Mouse (Mus musculus) testis, adult 2 months (tissue): ENCODE data around the gene Gapdh.

Experiments used
- CTCF ChIP-seq: fragments of 200-500 bp; IDR thresholded peaks from 2 replicates; pipeline ENCODE4 v1.5.1; 2012; ENCODE audit warnings: low read depth, mild to moderate bottlenecking, inconsistent platforms, low read length, moderate library complexity; ENCODE audit not compliant: control insufficient read depth, insufficient read depth, insufficient replicate concordance
- POLR2A ChIP-seq: fragments of 200-500 bp; IDR thresholded peaks from 2 replicates; pipeline ENCODE4 v1.6.1; 2012; ENCODE audit warnings: low read depth, mild to moderate bottlenecking, inconsistent platforms, low read length, moderate library complexity; ENCODE audit not compliant: control insufficient read depth

DNA sequence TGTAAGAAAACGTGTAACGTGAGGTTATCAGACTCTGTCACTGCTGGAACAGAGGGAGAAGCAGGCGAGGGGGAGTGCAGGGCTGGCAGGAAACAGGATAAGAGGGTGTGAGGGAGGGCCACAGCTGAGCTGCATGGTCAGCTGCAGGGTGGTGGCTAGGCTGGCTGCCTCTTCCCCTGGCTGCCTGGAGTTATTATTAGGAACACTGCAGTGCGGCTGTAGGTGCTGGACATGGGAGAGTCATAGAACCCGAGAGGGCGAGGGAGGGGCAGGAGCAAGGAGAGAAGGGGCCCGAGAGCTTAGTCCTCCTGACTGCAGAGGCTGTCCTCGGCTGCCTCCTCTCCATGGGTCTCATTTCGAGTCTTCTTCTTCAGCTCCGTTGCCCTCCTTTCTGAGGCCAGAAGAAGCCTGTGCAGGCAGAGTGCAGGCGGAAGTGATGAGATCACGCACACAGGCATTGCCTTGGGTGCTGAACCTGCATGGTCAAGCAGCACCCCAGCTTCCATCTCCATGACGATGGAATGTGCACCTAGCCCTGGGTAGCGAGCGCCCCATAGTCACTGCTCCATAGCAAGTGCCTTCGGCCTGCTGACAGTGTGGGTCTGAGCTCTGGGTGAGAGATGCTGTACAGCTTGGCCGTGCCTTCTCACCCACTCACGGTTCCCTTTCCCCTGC lies 17.9 kb downstream of the Gapdh start:
- TF ChIP-seq POLR2A, result peak; percentile 45; the same call in 1 of the 2 replicates
- no peak for TF ChIP-seq CTCF
